Mouse (Mus musculus) layer of hippocampus, adult 2 months (tissue): ENCODE data around the gene Colec11. TPM values are rescaled to one million over a fixed set of nuclear protein-coding genes. Genes with fewer than 3 reads are reported as not detected.

Experiments used
- DNase-seq, 2 experiments: peaks; one replicate each; pipeline ENCODE4 v3.0.0; 2022; ENCODE audit warnings: low spot score in 2 of 2
- H3K27ac ChIP-seq: fragments of 200-600 bp; 2 replicates; pipeline ENCODE4 v1.8.1; 2022
- H3K4me3 ChIP-seq: fragments of 200-600 bp; 2 replicates; pipeline ENCODE4 v1.8.1; 2022; ENCODE audit warnings: mild to moderate bottlenecking
- CTCF ChIP-seq: fragments of 200-600 bp; conservative IDR thresholded peaks from 2 replicates; pipeline ENCODE4 v1.8.1; 2022; ENCODE audit warnings: antibody characterized with exemption, mild to moderate bottlenecking, moderate library complexity
- long read RNA-seq, 2 experiments: library from polyadenylated mRNA; stranded (forward); transcript quantifications; one replicate each; pipeline ENCODE4 v2.0.0; 2021; ENCODE audit warnings: borderline mapping rate in 2 of 2
- total RNA-seq, 2 experiments: library from RNA; stranded (reverse); gene quantifications; 2 replicates each; pipeline ENCODE4 v1.2.3; 2021

Colec11 gene
- total RNA-seq = 1 to 10 TPM in 1 of 2 experiments, under 1 TPM in 1; 0.95 to 1.2 TPM
- long read RNA-seq, experiment 1 = 0 reads
- long read RNA-seq, experiment 2 = 0 reads

GRCm38 (mm10) chr12:28623195-28623594 is at the start of gene Colec11:
Colec11 (minus strand) TSS chr12:28623377.
- no peak for DNase-seq
- TF ChIP-seq CTCF = no peak
- no peak within 1 kb of the TSS for H3K4me3 ChIP-seq
- H3K27ac ChIP-seq = peak within 1 kb of the TSS; percentile 75

- Histone ChIP-seq H3K27ac (no peak overlapping the region), H3K4me3 (no peak overlapping the region)
- DNase-seq = no peak
- TF ChIP-seq CTCF = no peak
Observed at GRCm38 (mm10) chr12:28667287-28667686, 44.1 kb upstream of the Colec11 start.

GRCm38 (mm10) chr12:28666734-28667133 is 43.6 kb upstream of the Colec11 start:
- no peak for DNase-seq
- TF ChIP-seq CTCF = no peak
- no peak overlapping the region for H3K4me3 ChIP-seq
- H3K27ac ChIP-seq = no peak overlapping the region

- no peak overlapping the region for H3K27ac ChIP-seq
- DNase-seq = no peak
- no peak for TF ChIP-seq CTCF
- H3K4me3 ChIP-seq = no peak overlapping the region
Observed at GRCm38 (mm10) chr12:28662628-28663027, 39.5 kb upstream of the Colec11 start.

- Histone ChIP-seq H3K27ac (peak within 1 kb of the TSS; percentile 85), H3K4me3 (peak within 1 kb of the TSS; percentile 77)
- 0 out of 2 replicates have a peak, but pooled peaks have one; percentile 5 for TF ChIP-seq CTCF
- DNase-seq = peak; percentile 87 to 89
Observed at GRCm38 (mm10) chr12:28649141-28650110, 26.2 kb upstream of the Colec11 start, which contains the start of gene Rnaseh1. Rnaseh1 (plus strand) TSS chr12:28649602.

GRCm38 (mm10) chr12:28638778-28639177 is 15.6 kb upstream of the Colec11 start:
- H3K27ac ChIP-seq = no peak overlapping the region
- TF ChIP-seq CTCF = peak; percentile 45
- no peak for DNase-seq
- no peak overlapping the region for H3K4me3 ChIP-seq

GRCm38 (mm10) chr12:28636543-28636942 is 13.4 kb upstream of the Colec11 start:
- DNase-seq = no peak
- TF ChIP-seq CTCF = no peak
- Histone ChIP-seq H3K27ac (no peak overlapping the region), H3K4me3 (peak overlapping the region; percentile 85; the same call in 1 of the 2 replicates)

GRCm38 (mm10) chr12:28635535-28636476 is 12.6 kb upstream of the Colec11 start, which contains the start of gene Rps7:
Rps7 (minus strand) TSS chr12:28635953.
- TF ChIP-seq CTCF = no peak
- Histone ChIP-seq H3K27ac (peak within 1 kb of the TSS; percentile 98), H3K4me3 (peak within 1 kb of the TSS; percentile 85)
- peak; percentile 93 to 94 for DNase-seq

GRCm38 (mm10) chr12:28635058-28635534 is 11.9 kb upstream of the Colec11 start:
- Histone ChIP-seq H3K27ac (peak overlapping the region; percentile 98), H3K4me3 (peak overlapping the region; percentile 85)
- no peak for TF ChIP-seq CTCF
- no peak for DNase-seq

GRCm38 (mm10) chr12:28628436-28628835 is 5.3 kb upstream of the Colec11 start:
- TF ChIP-seq CTCF = no peak
- H3K27ac ChIP-seq = no peak overlapping the region
- no peak for DNase-seq
- no peak overlapping the region for H3K4me3 ChIP-seq

- Histone ChIP-seq H3K27ac (no peak overlapping the region), H3K4me3 (no peak overlapping the region)
- DNase-seq = no peak
- no peak for TF ChIP-seq CTCF
Observed at GRCm38 (mm10) chr12:28627092-28627491, 3.9 kb upstream of the Colec11 start.

- TF ChIP-seq CTCF = no peak
- no peak overlapping the region for H3K4me3 ChIP-seq
- no peak for DNase-seq
- no peak overlapping the region for H3K27ac ChIP-seq
Observed at GRCm38 (mm10) chr12:28625407-28625806, 2.2 kb upstream of the Colec11 start.
